Mouse (Mus musculus) intestine, postnatal 0 days (tissue): Measurements from ENCODE around the gene Aktip. TPM values are rescaled to one million over a fixed set of nuclear protein-coding genes. Genes with fewer than 3 reads are reported as not detected.

Experiments
- ATAC-seq: fragments of 200-750 bp; cut with Nextera tagmentation; 2 replicates; pipeline ENCODE4 v1.8.0; 2017; ENCODE audit warnings: mild to moderate bottlenecking, moderate TSS enrichment, moderate library complexity
- H3K27ac ChIP-seq: fragments of 300-500 bp; sonication (generic); 2 replicates; pipeline ENCODE4 v1.5.1; 2014; ENCODE audit warnings: mild to moderate bottlenecking, low read depth, low read length, moderate library complexity
- H3K27me3 ChIP-seq: fragments of 300-500 bp; sonication (generic); replicated peaks from 2 replicates; pipeline ENCODE4 v1.6.1; 2014; ENCODE audit warnings: low read length, mixed read lengths; ENCODE audit not compliant: control insufficient read depth, insufficient read depth
- H3K36me3 ChIP-seq: fragments of 300-500 bp; sonication (generic); 2 replicates; pipeline ENCODE4 v1.6.1; 2014; ENCODE audit warnings: mild to moderate bottlenecking, moderate library complexity; ENCODE audit not compliant: control insufficient read depth, insufficient read depth
- H3K4me1 ChIP-seq: fragments of 300-500 bp; sonication (generic); replicated peaks from 2 replicates; pipeline ENCODE4 v1.6.1; 2014; ENCODE audit warnings: antibody characterized with exemption, low read length, mixed read lengths; ENCODE audit not compliant: control insufficient read depth, insufficient read depth
- H3K4me2 ChIP-seq: fragments of 300-500 bp; sonication (generic); replicated peaks from 2 replicates; pipeline ENCODE4 v1.6.1; 2014; ENCODE audit warnings: low read depth, mild to moderate bottlenecking, moderate library complexity
- H3K4me3 ChIP-seq: fragments of 300-500 bp; sonication (generic); 2 replicates; pipeline ENCODE4 v1.5.1; 2014; ENCODE audit warnings: low read depth, low read length
- H3K9ac ChIP-seq: fragments of 300-500 bp; sonication (generic); 2 replicates; pipeline ENCODE4 v1.6.1; 2014; ENCODE audit warnings: mild to moderate bottlenecking, low read depth, low read length
- H3K9me3 ChIP-seq: fragments of 300-500 bp; sonication (generic); 2 replicates; pipeline ENCODE4 v1.6.1; 2016; ENCODE audit warnings: mixed run types; ENCODE audit not compliant: control insufficient read depth
- CTCF ChIP-seq: sonication (generic); IDR thresholded peaks from 2 replicates; pipeline ENCODE4 v1.5.1; 2016; ENCODE audit warnings: low read depth, mild to moderate bottlenecking, control low read depth, antibody characterized with exemption, moderate library complexity
- WGBS: fragments of 180-500 bp; shearing (Covaris S2); extraction: QIAGEN DNeasy Blood & Tissue Kit; methylation state at CpG from one replicate; pipeline ENCODE4 v1.1.7; 2014; 5-methylcytosine and 5-hydroxymethylcytosine counted together
- polyA plus RNA-seq: library from polyadenylated mRNA; unstranded; fragments of >200 nt; fragmentation: Nextera tagmentation; extraction: Ambion mirVana; gene quantifications from 2 replicates; pipeline ENCODE4 v1.2.1, GENCODE M21; 2015

Aktip gene
- polyA plus RNA-seq, 1 experiment from 2014 or later: 29.1 TPM

GRCm38 (mm10) chr8:91158617-91159016 is 41.2 kb downstream of the Aktip start:
- Histone ChIP-seq H3K36me3 (no peaks in the 10 kb centered on the region), H3K27ac (no peak overlapping the region), H3K27me3 (no peaks in the 10 kb centered on the region), H3K4me1 (no peaks in the 10 kb centered on the region), H3K9me3 (0 out of 2 replicates have a peak, but pooled peaks cover 3% of the 10 kb centered on the region), H3K4me3 (no peak overlapping the region), H3K4me2 (no peak overlapping the region), H3K9ac (no peak overlapping the region)
- 93% methylated on average over 10 of the region's 10 CpGs for WGBS
- no peak for ATAC-seq
- TF ChIP-seq CTCF: no peak

GRCm38 (mm10) chr8:91154564-91154963 is 45.2 kb downstream of the Aktip start:
- Histone ChIP-seq H3K4me1 (no peaks in the 10 kb centered on the region), H3K27ac (no peak overlapping the region), H3K36me3 (no peaks in the 10 kb centered on the region), H3K4me2 (no peak overlapping the region), H3K4me3 (no peak overlapping the region), H3K9me3 (0 out of 2 replicates have a peak, but pooled peaks cover 3% of the 10 kb centered on the region), H3K27me3 (no peaks in the 10 kb centered on the region), H3K9ac (no peak overlapping the region)
- 58% methylated on average over 6 of the region's 6 CpGs for WGBS
- ATAC-seq: no peak
- TF ChIP-seq CTCF: peak; percentile 61

DNA sequence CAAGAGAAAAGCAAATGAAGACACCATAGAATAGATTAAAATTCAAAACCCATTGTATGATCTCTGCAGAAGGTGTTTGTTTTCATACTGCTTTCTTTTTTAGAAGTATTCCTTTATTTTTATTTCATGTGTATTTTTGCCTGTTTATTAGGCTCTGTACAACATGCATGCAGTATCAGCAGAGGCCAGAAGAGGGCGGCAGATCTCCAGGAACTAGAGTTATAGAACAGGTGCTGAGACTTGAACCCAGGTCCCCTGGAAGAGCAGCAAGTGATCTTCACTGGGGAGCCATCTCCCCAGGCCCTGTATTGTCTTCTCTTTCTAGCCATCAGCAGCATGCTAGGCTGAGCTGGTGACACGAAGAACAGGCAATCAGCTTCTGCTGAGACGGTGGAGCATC is 45.9 kb downstream of the Aktip start:
- Histone ChIP-seq H3K4me2 (no peak overlapping the region), H3K4me1 (peaks cover 5% of the 10 kb centered on the region), H3K36me3 (no peaks in the 10 kb centered on the region), H3K27ac (no peak overlapping the region), H3K9ac (no peak overlapping the region), H3K9me3 (0 out of 2 replicates have a peak, but pooled peaks cover 3% of the 10 kb centered on the region), H3K4me3 (no peak overlapping the region), H3K27me3 (no peaks in the 10 kb centered on the region)
- peak; percentile 37 for TF ChIP-seq CTCF
- WGBS: 79% methylated on average over 3 of the region's 3 CpGs
- no peak for ATAC-seq

- 0 out of 2 replicates have a peak, but pooled peaks cover 3% of the 10 kb centered on the region for H3K9me3 ChIP-seq
- H3K4me3 ChIP-seq: no peak overlapping the region
- no peaks in the 10 kb centered on the region for H3K27me3 ChIP-seq
- H3K9ac ChIP-seq: no peak overlapping the region
- ATAC-seq: no peak
- H3K27ac ChIP-seq: no peak overlapping the region
- no peak overlapping the region for H3K4me2 ChIP-seq
- peaks cover 5% of the 10 kb centered on the region for H3K4me1 ChIP-seq
- no peak for TF ChIP-seq CTCF
- H3K36me3 ChIP-seq: no peaks in the 10 kb centered on the region
- WGBS: 91% methylated on average over 7 of the region's 7 CpGs
These were observed 48.2 kb downstream of the Aktip start for GRCm38 (mm10) chr8:91151531-91151930.

GRCm38 (mm10) chr8:91149298-91149697 is 50.5 kb downstream of the Aktip start:
- Histone ChIP-seq H3K4me1 (peaks cover 5% of the 10 kb centered on the region), H3K4me2 (peak overlapping the region; percentile 58; the same call in 1 of the 2 replicates), H3K27me3 (no peaks in the 10 kb centered on the region), H3K9ac (no peak overlapping the region), H3K27ac (peak overlapping the region; percentile 9; the same call in 1 of the 2 replicates), H3K36me3 (no peaks in the 10 kb centered on the region), H3K9me3 (no peaks in the 10 kb centered on the region), H3K4me3 (no peak overlapping the region)
- ATAC-seq: 0 out of 2 replicates have a peak, but pooled peaks have one; percentile 34
- WGBS: 41% methylated on average over 3 of the region's 3 CpGs
- TF ChIP-seq CTCF: no peak

DNA sequence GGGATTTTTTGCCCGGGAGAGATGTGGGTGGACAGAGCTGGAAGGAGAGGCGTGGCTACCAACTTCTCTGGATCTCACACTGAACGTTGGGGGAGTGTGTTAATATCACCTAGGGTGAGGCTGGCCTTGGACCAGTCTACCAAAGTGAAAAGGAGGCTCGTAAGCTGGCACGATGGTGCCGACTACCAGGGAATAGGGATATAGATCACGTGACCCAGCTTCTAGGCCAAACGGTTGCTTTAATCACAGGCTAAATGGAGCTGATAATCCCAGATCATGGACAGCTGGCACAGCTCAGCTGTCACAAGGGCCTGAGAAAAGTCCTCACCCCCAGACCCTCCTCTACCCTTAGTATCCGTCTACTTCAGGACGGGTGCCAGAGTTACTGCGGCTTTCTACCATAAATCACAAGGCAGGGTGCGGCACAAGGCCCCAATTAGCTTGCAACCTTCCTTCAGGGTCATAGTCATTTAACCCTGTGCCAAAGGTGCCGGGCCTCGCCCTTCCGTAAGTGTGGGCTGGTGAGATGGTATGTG is 51.1 kb downstream of the Aktip start:
- peaks cover 5% of the 10 kb centered on the region for H3K4me1 ChIP-seq
- no peaks in the 10 kb centered on the region for H3K9me3 ChIP-seq
- no peaks in the 10 kb centered on the region for H3K27me3 ChIP-seq
- H3K9ac ChIP-seq: 0 out of 2 replicates have a peak overlapping the region, but pooled peaks have one; percentile 7
- H3K36me3 ChIP-seq: no peaks in the 10 kb centered on the region
- WGBS: 30% methylated on average over 15 of the region's 15 CpGs
- H3K27ac ChIP-seq: peak overlapping the region; percentile 9; the same call in 1 of the 2 replicates
- H3K4me3 ChIP-seq: peak overlapping the region; percentile 14; the same call in 1 of the 2 replicates
- no peak for TF ChIP-seq CTCF
- peak; percentile 77 for ATAC-seq
- H3K4me2 ChIP-seq: peak overlapping the region; percentile 58
